Mouse (Mus musculus) heart, postnatal 0 days (tissue): ENCODE measurements at regions not wholly inside any gene's neighbourhood (a gene's known extent, or its start where the extent isn't known, plus 50 kb on each side); places are given as distances from the start of the nearest gene placed in this dataset.

Experiments
- ATAC-seq: fragments of 200-750 bp; cut with Nextera tagmentation; 2 replicates; pipeline ENCODE4 v1.8.0; 2017; ENCODE audit warnings: low read depth, moderate number of reproducible peaks, moderate library complexity; ENCODE audit not compliant: insufficient read depth
- DNase-seq: peaks from one replicate; pipeline ENCODE4 v3.0.0-alpha.2; 2016; ENCODE audit warnings: low spot score
- H3K27ac ChIP-seq: fragments of 300-500 bp; sonication (generic); 2 replicates; pipeline ENCODE4 v1.5.1; 2014; ENCODE audit warnings: low read depth, mild to moderate bottlenecking
- H3K27me3 ChIP-seq: fragments of 300-500 bp; sonication (generic); 2 replicates; pipeline ENCODE4 v1.6.1; 2014; ENCODE audit warnings: low read length, mixed read lengths; ENCODE audit not compliant: control insufficient read depth, insufficient read depth
- H3K36me3 ChIP-seq: fragments of 300-500 bp; sonication (generic); replicated peaks from 2 replicates; pipeline ENCODE4 v1.6.1; 2014; ENCODE audit warnings: low read length, mixed read lengths; ENCODE audit not compliant: control insufficient read depth, insufficient read depth
- H3K4me1 ChIP-seq: fragments of 300-500 bp; sonication (generic); 2 replicates; pipeline ENCODE4 v1.6.1; 2014; ENCODE audit warnings: antibody characterized with exemption; ENCODE audit not compliant: control insufficient read depth, insufficient read depth
- H3K4me2 ChIP-seq: fragments of 300-500 bp; sonication (generic); 2 replicates; pipeline ENCODE4 v1.6.1; 2014; ENCODE audit warnings: low read depth, mild to moderate bottlenecking, low read length, moderate library complexity
- H3K4me3 ChIP-seq: fragments of 300-500 bp; sonication (generic); 2 replicates; pipeline ENCODE4 v1.5.1; 2014; ENCODE audit warnings: low read depth, low read length
- H3K9ac ChIP-seq: fragments of 300-500 bp; sonication (generic); replicated peaks from 2 replicates; pipeline ENCODE4 v1.6.1; 2014; ENCODE audit warnings: low read depth, low read length, mixed read lengths
- H3K9me3 ChIP-seq: fragments of 300-500 bp; sonication (generic); replicated peaks from 2 replicates; pipeline ENCODE4 v1.6.1; 2016; ENCODE audit warnings: low read length; ENCODE audit not compliant: control insufficient read depth
- CTCF ChIP-seq: IDR thresholded peaks from 2 replicates; pipeline ENCODE4 v1.5.1; 2016; ENCODE audit warnings: antibody characterized with exemption, control low read depth, low read depth
- EP300 ChIP-seq: IDR thresholded peaks from 2 replicates; pipeline ENCODE4 v1.6.1; 2016; ENCODE audit warnings: antibody characterized with exemption, low read depth
- WGBS: fragments of 180-500 bp; shearing (Covaris S2); extraction: QIAGEN DNeasy Blood & Tissue Kit; methylation state at CpG from one replicate; pipeline ENCODE4 v1.1.7; 2014; 5-methylcytosine and 5-hydroxymethylcytosine counted together

DNA sequence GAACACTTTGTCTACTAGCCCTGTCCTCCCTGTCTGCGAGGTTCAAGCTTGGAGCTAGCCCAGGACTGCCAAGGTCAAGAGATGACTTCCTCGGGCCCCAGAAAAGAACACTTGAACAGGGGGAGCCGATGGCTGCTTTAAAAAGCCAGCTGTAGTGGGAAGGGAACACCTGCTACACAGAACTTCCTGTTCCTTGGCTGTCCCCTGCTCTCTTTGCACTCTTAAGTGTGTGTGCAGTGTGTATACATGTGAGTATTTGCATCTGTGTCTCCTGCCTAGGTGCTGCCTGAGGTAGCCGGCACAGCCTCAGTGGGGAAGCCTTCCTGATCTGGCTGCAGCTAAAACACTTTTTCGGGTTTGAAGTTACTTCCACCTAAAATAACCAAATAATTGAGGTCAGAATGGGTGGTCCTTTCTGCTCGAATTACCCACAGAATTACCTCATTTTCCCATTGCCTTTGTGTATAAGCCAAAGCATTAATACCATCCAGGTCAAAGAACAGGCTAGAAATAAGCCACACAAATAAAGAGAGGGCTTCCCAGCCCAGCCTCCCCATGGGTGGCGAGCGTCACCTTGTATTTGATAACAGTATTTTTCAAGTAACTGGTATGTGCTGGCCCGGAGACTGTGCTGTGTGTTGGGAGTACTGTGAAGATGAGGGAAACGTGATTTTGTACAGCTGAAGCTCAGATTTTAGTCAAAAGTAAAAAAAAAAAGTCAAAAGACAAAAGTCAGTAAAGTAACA lies 84.2 kb upstream of the Lclat1 start:
- WGBS = 26% methylated on average over 10 of the region's 10 CpGs
- DNase-seq = peak; percentile 51
- no peak for ATAC-seq
- no peak overlapping the region for H3K4me2 ChIP-seq
- peak overlapping the region; percentile 38; the same call in 1 of the 2 replicates for H3K9ac ChIP-seq
- H3K4me3 ChIP-seq = no peak overlapping the region
- no peaks in the 10 kb centered on the region for H3K27me3 ChIP-seq
- H3K9me3 ChIP-seq = no peaks in the 10 kb centered on the region
- peak overlapping the region; percentile 97 for H3K27ac ChIP-seq
- no peak for TF ChIP-seq CTCF
- H3K4me1 ChIP-seq = peaks cover 23% of the 10 kb centered on the region
- no peaks in the 10 kb centered on the region for H3K36me3 ChIP-seq

DNA sequence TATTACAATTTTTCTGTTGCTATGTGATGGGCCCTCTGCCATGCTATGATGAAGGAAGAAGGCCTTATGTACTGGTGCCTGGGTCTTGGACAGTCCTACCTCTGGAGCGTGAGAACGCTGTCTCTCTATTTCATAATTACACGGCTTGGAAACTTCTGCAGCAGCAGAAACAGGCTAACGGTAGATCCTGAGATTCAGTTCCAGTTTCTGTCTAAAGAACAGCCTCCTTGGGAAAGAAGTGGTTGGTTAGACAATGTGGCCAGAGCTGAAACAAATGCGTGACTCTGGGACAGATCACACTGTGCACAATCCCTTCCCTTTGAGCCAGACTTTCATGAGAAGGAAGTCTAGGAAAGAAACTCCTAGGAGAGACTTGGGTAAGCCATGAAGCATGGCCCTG lies 80.7 kb upstream of the Lclat1 start:
- peaks cover 15% of the 10 kb centered on the region for H3K4me1 ChIP-seq
- H3K36me3 ChIP-seq = no peaks in the 10 kb centered on the region
- no peaks in the 10 kb centered on the region for H3K9me3 ChIP-seq
- 91% methylated on average over 5 of the region's 5 CpGs for WGBS
- no peaks in the 10 kb centered on the region for H3K27me3 ChIP-seq
- DNase-seq (no peak), ATAC-seq (no peak)
- H3K9ac ChIP-seq = no peak overlapping the region
- TF ChIP-seq CTCF (no peak), EP300 (no peak)
- H3K27ac ChIP-seq = no peak overlapping the region
- H3K4me3 ChIP-seq = no peak overlapping the region
- no peak overlapping the region for H3K4me2 ChIP-seq

DNA sequence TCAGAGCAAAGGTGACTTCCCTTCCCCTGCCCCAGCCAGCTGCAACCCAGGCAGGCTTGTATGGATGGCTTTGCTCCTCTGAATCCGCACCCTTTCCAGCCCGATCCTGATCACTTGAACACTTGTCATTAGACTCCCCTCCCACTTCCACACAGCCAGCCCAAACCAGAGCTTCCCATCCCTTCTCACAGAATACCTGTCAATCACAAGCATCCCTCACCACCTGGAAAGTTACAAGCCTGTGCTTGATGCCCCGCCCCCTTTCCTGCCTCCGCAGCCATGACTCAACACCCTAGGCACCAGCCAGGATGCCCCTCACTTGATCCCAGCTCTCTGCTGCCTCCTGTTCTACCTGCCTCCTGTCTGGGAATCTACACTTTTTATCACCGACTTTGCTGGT lies 76.0 kb upstream of the Lclat1 start:
- ATAC-seq (no peak), DNase-seq (no peak)
- no peak overlapping the region for H3K4me2 ChIP-seq
- H3K4me3 ChIP-seq = no peak overlapping the region
- peaks cover 17% of the 10 kb centered on the region for H3K4me1 ChIP-seq
- no peaks in the 10 kb centered on the region for H3K27me3 ChIP-seq
- no peak overlapping the region for H3K9ac ChIP-seq
- H3K27ac ChIP-seq = no peak overlapping the region
- TF ChIP-seq EP300 = no peak
- TF ChIP-seq CTCF = no peak
- no peaks in the 10 kb centered on the region for H3K9me3 ChIP-seq
- 70% methylated on average over 5 of the region's 5 CpGs for WGBS
- no peaks in the 10 kb centered on the region for H3K36me3 ChIP-seq

DNA sequence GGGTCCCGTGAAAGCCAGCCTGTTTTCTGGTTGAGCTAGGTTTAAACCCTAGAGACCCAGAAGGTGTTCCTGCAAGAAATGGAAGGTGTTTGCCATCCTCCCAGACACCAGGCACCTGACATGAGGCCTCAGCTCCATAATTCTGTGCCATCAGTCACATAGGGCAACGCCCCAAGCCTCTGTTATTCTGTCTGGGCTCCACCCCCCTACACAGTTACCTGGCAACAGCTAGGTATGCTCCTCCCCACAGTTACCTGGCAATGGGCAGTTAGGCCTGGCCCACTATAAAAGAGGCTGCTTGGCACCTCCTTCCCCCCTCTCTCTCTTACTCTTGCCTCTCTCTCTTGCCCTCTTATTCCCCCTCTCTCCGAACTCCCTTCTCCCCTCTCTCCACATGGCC lies 75.5 kb upstream of the Lclat1 start:
- WGBS = 88% methylated on average over 3 of the region's 3 CpGs
- DNase-seq (no peak), ATAC-seq (no peak)
- Histone ChIP-seq H3K4me3 (no peak overlapping the region), H3K27ac (no peak overlapping the region), H3K9ac (no peak overlapping the region), H3K4me1 (peaks cover 21% of the 10 kb centered on the region), H3K9me3 (no peaks in the 10 kb centered on the region), H3K27me3 (no peaks in the 10 kb centered on the region), H3K4me2 (no peak overlapping the region), H3K36me3 (no peaks in the 10 kb centered on the region)
- no peak for TF ChIP-seq CTCF
- TF ChIP-seq EP300 = no peak

DNA sequence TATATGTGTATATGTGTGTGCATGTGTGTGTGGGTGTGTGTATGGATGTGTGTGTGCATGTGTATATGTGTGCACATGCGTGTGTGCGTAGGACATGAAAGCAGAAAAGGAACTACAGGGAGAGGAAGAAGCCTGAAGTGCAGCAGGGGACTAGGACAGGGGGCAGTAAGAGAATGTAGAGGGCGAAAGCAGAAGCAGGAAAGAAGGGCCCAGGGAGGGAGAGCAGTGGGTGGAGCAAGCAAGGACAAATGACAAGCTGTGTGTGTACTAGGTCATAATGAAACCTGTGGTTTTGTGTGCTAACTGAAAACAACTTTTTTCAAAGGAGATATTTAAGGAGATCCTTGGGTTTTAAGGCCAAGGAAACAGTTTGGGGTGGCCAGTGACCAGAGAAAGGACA lies 73.4 kb upstream of the Lclat1 start:
- Histone ChIP-seq H3K36me3 (no peaks in the 10 kb centered on the region), H3K4me1 (peaks cover 29% of the 10 kb centered on the region), H3K27me3 (no peaks in the 10 kb centered on the region), H3K9me3 (no peaks in the 10 kb centered on the region), H3K4me3 (no peak overlapping the region), H3K9ac (no peak overlapping the region), H3K27ac (0 out of 2 replicates have a peak overlapping the region, but pooled peaks have one; percentile 14), H3K4me2 (no peak overlapping the region)
- WGBS = 72% methylated on average over 3 of the region's 3 CpGs
- ATAC-seq = no peak
- DNase-seq = no peak
- TF ChIP-seq EP300 = no peak
- no peak for TF ChIP-seq CTCF

DNA sequence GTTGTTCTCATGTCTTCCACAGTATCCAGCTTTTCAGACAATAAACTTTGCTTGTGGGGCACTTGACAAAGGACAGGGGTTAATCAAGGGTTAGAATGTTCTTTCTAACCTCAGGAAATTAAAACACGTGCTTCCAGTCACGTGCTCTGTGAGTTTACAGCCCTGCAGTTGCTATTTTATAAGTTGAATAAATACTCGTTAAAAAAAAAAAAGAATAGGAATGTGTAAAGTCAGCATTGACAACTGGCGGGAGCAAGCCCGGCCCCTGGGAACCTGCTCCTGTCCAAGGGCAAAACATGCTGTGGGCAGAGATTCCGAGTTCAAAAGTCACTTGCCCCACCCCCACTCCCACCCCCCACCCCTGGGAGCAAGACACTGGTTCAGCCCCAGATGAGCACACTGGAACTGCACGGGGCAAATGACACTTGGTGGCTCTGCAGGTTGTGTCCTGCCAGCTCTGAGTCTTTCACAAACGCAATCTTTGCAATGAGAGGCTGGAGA lies 72.8 kb upstream of the Lclat1 start:
- 24% methylated on average over 8 of the region's 8 CpGs for WGBS
- H3K27me3 ChIP-seq = no peaks in the 10 kb centered on the region
- H3K9ac ChIP-seq = no peak overlapping the region
- no peak for DNase-seq
- no peak overlapping the region for H3K4me3 ChIP-seq
- peaks cover 26% of the 10 kb centered on the region for H3K4me1 ChIP-seq
- H3K4me2 ChIP-seq = no peak overlapping the region
- 0 out of 2 replicates have a peak overlapping the region, but pooled peaks have one; percentile 14 for H3K27ac ChIP-seq
- no peaks in the 10 kb centered on the region for H3K9me3 ChIP-seq
- TF ChIP-seq CTCF = no peak
- no peak for TF ChIP-seq EP300
- no peaks in the 10 kb centered on the region for H3K36me3 ChIP-seq
- ATAC-seq = no peak
